ENCODE assay signal across 9 mouse cellular contexts in genomic region chr17:80017389-80017788, GRCm38 (mm10). TPM values are rescaled to one million over a fixed set of nuclear protein-coding genes. Genes with fewer than 3 reads are reported as not detected.
DNase-seq lines count a peak whose midpoint lies in the region; ATAC-seq lines count a peak whose summit lies in the region.
"Had no signal": no experiment of that assay in that cellular context is flagged by ENCODE, and none has a peak within 500 bp of the region (broad histone marks: within the 10 kb centered on the region; RNA-seq: fewer than 3 reads in every experiment).

No protein-coding gene starts in this region.

- H3K4me1 ChIP-seq in limb, embryonic 11.5 days (ENCODE audit: control insufficient read depth, insufficient read depth, low read length), result no peaks in the 10 kb centered on the region
- H3K4me1 ChIP-seq: heart, embryonic 13.5 days had no signal

- H3K9me3 ChIP-seq in limb, embryonic 11.5 days (ENCODE audit: control insufficient read depth, low read length), result no peaks in the 10 kb centered on the region
- H3K9me3 ChIP-seq: heart, embryonic 13.5 days had no signal

- H3K4me2 ChIP-seq in limb, embryonic 11.5 days (ENCODE audit: low read depth, severe bottlenecking), result no peak overlapping the region
- H3K4me2 ChIP-seq: heart, embryonic 13.5 days had no signal

- 46% methylated on average over 12 of the region's 12 CpGs for WGBS in limb, embryonic 11.5 days

- peak; percentile 51 for DNase-seq in ovary, postnatal 36 days (ENCODE audit: low spot score)
- no peak for DNase-seq in ovary, postnatal 10 days (ENCODE audit: low spot score)
- peak; percentile 57 to 60 for DNase-seq in adrenal gland, adult 18-20 months (ENCODE audit: low spot score in 2 of 2)
- DNase-seq in cerebellum, postnatal 4 days (ENCODE audit: low spot score in 2 of 2), result peak; percentile 46 to 55
- DNase-seq in hindlimb bud, embryonic 11.5 days (ENCODE audit: extremely low spot score, low read depth, low spot score), result peak; percentile 22
- DNase-seq in limb, embryonic 11.5 days (ENCODE audit: low spot score), result peak; percentile 69
- DNase-seq in retina, postnatal 1 day, result peak; percentile 78
- no peak for DNase-seq in adipocyte (ENCODE audit: low spot score)

- H3K36me3 ChIP-seq in limb, embryonic 11.5 days (ENCODE audit: control insufficient read depth, insufficient read depth, low read length), result no peaks in the 10 kb centered on the region
- H3K36me3 ChIP-seq: heart, embryonic 13.5 days had no signal

- H3K4me3 ChIP-seq in limb, embryonic 11.5 days (ENCODE audit: low read depth, low read length), result no peak overlapping the region
- H3K4me3 ChIP-seq: heart, embryonic 13.5 days had no signal

- H3K27me3 ChIP-seq in limb, embryonic 11.5 days (ENCODE audit: control insufficient read depth, insufficient read depth, low read length), result no peaks in the 10 kb centered on the region
- H3K27me3 ChIP-seq: heart, embryonic 13.5 days had no signal

- no peak for ATAC-seq in limb, embryonic 11.5 days (ENCODE audit: insufficient number of reproducible peaks, low FRiP score, low TSS enrichment, low read depth)

- no peak overlapping the region for H3K27ac ChIP-seq in limb, embryonic 11.5 days (replicated peaks; ENCODE audit: low read depth, low read length)
- H3K27ac ChIP-seq: heart, embryonic 13.5 days had no signal

- no peak overlapping the region for H3K9ac ChIP-seq in limb, embryonic 11.5 days (ENCODE audit: low read length)
- H3K9ac ChIP-seq: heart, embryonic 13.5 days had no signal

RNA-seq across cellular contexts. Expression of gene Hnrnpll, which starts 44.7 kb away (rescaled TPM):
- total RNA-seq in adrenal gland, adult 18-20 months (2021), result 10 to 100 TPM; 36.3 to 48.5 TPM
- polyA plus RNA-seq in limb, embryonic 11.5 days (2014; fragmentation: Nextera tagmentation; extraction: Ambion mirVana), result 118 TPM in 2 replicates

Comparison
In these comparisons a context has a peak if more than half of its experiments do, and no peak if none do; other contexts are left out.
1. DNase-seq: peak in ovary, postnatal 36 days (single experiment), adrenal gland, adult 18-20 months (2 of 2), cerebellum, postnatal 4 days (2 of 2), hindlimb bud, embryonic 11.5 days (single experiment), limb, embryonic 11.5 days (single experiment) and retina, postnatal 1 day (single experiment); none in ovary, postnatal 10 days (single experiment) and adipocyte (single experiment).